ENCODE assay signal across 8 mouse cellular contexts in genomic region chr6:83159456-83159855, GRCm38 (mm10). TPM values are rescaled to one million over a fixed set of nuclear protein-coding genes. Genes with fewer than 3 reads are reported as not detected.
A peak's percentile ranks its signal among the peaks of the same experiment; 100 is the strongest.
DNase-seq lines count a peak whose midpoint lies in the region; ATAC-seq and TF ChIP-seq lines count a peak whose summit lies in the region.
"Not testable (repeated sequence)": the region's sequence is repeated elsewhere in the genome, so short reads cannot be mapped to it uniquely, and the experiment has no call there.

No protein-coding gene starts in this region.

- peaks cover 22% of the 10 kb centered on the region for H3K27me3 ChIP-seq in forebrain, postnatal 0 days (ENCODE audit: insufficient read depth, low read length)
- peaks cover 22% of the 10 kb centered on the region for H3K27me3 ChIP-seq in hindbrain, postnatal 0 days (ENCODE audit: insufficient read depth, low read length)
- H3K27me3 ChIP-seq in liver, adult 2 months (ENCODE audit: control insufficient read depth, insufficient read depth, low read length): not testable (repeated sequence)

- peak; percentile 48 for DNase-seq in A20 (ENCODE audit: low read depth, low spot score)
- DNase-seq in Muller cell, postnatal 12 days (ENCODE audit: inconsistent ontology term): peak; percentile 35
- peak; percentile 44 to 48 for DNase-seq in cerebellum, adult 18-20 months
- DNase-seq in forebrain, postnatal 0 days: peak; percentile 60
- peak; percentile 82 for DNase-seq in hindbrain, postnatal 0 days (ENCODE audit: low spot score)
- DNase-seq in liver, adult 2 months (ENCODE audit: extremely low read depth, low read depth, low spot score): peak; percentile 50
- peak; percentile 81 for DNase-seq in naive thymus-derived CD4-positive, alpha-beta T cell, adult 2 months (ENCODE audit: low read depth)
- DNase-seq in thymus, postnatal 25 days: peak; percentile 46

- TF ChIP-seq CTCF in forebrain, postnatal 0 days (IDR thresholded peaks at IDR 0.05; ENCODE audit: low read depth): peak; percentile 63
- peak; percentile 69 for TF ChIP-seq CTCF in hindbrain, postnatal 0 days (IDR thresholded peaks at IDR 0.05; ENCODE audit: low read depth)
- TF ChIP-seq CTCF in liver, adult 2 months (IDR thresholded peaks at IDR 0.05; ENCODE audit: low read depth, low read length): 0 out of 2 replicates have a peak, but pooled peaks have one; percentile 11

- not testable (repeated sequence) for H3K4me3 ChIP-seq in forebrain, postnatal 0 days (ENCODE audit: low read depth, low read length); hindbrain, postnatal 0 days (ENCODE audit: low read length); liver, adult 2 months (ENCODE audit: insufficient read depth, low read depth, low read length)

- H3K79me2 ChIP-seq in liver, adult 2 months (ENCODE audit: control insufficient read depth, insufficient read depth, low read length): not testable (repeated sequence)

- H3K9me3 ChIP-seq in forebrain, postnatal 0 days (ENCODE audit: low read length); hindbrain, postnatal 0 days (ENCODE audit: low read length): not testable (repeated sequence)

- H3K36me3 ChIP-seq in forebrain, postnatal 0 days (ENCODE audit: insufficient read depth); hindbrain, postnatal 0 days (ENCODE audit: insufficient read depth, low read length); liver, adult 2 months (ENCODE audit: control insufficient read depth, insufficient read depth, low read length): not testable (repeated sequence)

- not testable (repeated sequence) for ATAC-seq in forebrain, postnatal 0 days; hindbrain, postnatal 0 days

- H3K27ac ChIP-seq in forebrain, postnatal 0 days (ENCODE audit: low read depth, low read length); hindbrain, postnatal 0 days; liver, adult 2 months (replicated peaks; ENCODE audit: insufficient read depth, low read depth, low read length): not testable (repeated sequence)

- not testable (repeated sequence) for H3K4me2 ChIP-seq in forebrain, postnatal 0 days (ENCODE audit: low read depth); hindbrain, postnatal 0 days (ENCODE audit: low read depth, low read length)

- H3K4me1 ChIP-seq in forebrain, postnatal 0 days (ENCODE audit: insufficient read depth); hindbrain, postnatal 0 days (ENCODE audit: insufficient read depth, low read length); liver, adult 2 months (ENCODE audit: control insufficient read depth, insufficient read depth, low read length): not testable (repeated sequence)

- not testable (repeated sequence) for TF ChIP-seq POLR2A in liver, adult 2 months (IDR thresholded peaks at IDR 0.05; ENCODE audit: extremely low read depth, insufficient read depth, low read length)

- not testable (repeated sequence) for H3K9ac ChIP-seq in forebrain, postnatal 0 days; hindbrain, postnatal 0 days (replicated peaks; ENCODE audit: low read length); liver, adult 2 months (ENCODE audit: low read depth, low read length)

- 21% methylated on average over 3 of the region's 3 CpGs for WGBS in forebrain, postnatal 0 days
- WGBS in hindbrain, postnatal 0 days: 19% methylated on average over 3 of the region's 3 CpGs
- WGBS in liver, adult 2 months: 32% methylated on average over 3 of the region's 3 CpGs

RNA-seq across cellular contexts. Expression of gene 1700003E16Rik, which starts 3.3 kb away (rescaled TPM):
- 17.0 and 17.5 TPM in 2 replicates for total RNA-seq in forebrain, postnatal 0 days (2014; rRNA removed)
- polyA plus RNA-seq in forebrain, postnatal 0 days (2015; fragmentation: Nextera tagmentation; extraction: Ambion mirVana): 13.9 and 18.3 TPM in 2 replicates
- 12.7 and 17.8 TPM in 2 replicates for total RNA-seq in hindbrain, postnatal 0 days (2014; rRNA removed)
- 10.2 and 11.4 TPM in 2 replicates for polyA plus RNA-seq in hindbrain, postnatal 0 days (2015; fragmentation: Nextera tagmentation; extraction: Ambion mirVana)
- total RNA-seq in liver, adult 2 months (2014; rRNA removed): 0.09 and 0.13 TPM in 2 replicates
- 0.22 and 0.29 TPM in 2 replicates for polyA plus RNA-seq in liver, adult 2 months (2012; rRNA removed)

RNA-seq across cellular contexts. Expression of gene Wdr54, which starts 3.3 kb away (rescaled TPM):
- total RNA-seq in forebrain, postnatal 0 days (2014; rRNA removed): 11.1 and 13.4 TPM in 2 replicates
- polyA plus RNA-seq in forebrain, postnatal 0 days (2015; fragmentation: Nextera tagmentation; extraction: Ambion mirVana): 19.7 and 24.1 TPM in 2 replicates
- 8.5 and 13.8 TPM in 2 replicates for total RNA-seq in hindbrain, postnatal 0 days (2014; rRNA removed)
- 19.9 and 20.0 TPM in 2 replicates for polyA plus RNA-seq in hindbrain, postnatal 0 days (2015; fragmentation: Nextera tagmentation; extraction: Ambion mirVana)
- total RNA-seq in liver, adult 2 months (2014; rRNA removed): 0.13 and 0.28 TPM in 2 replicates
- 1.7 and 2.4 TPM in 2 replicates for polyA plus RNA-seq in liver, adult 2 months (2012; rRNA removed)

RNA-seq across cellular contexts. Expression of gene Dctn1, which starts 6.3 kb away (rescaled TPM):
- 97.3 and 126 TPM in 2 replicates for total RNA-seq in forebrain, postnatal 0 days (2014; rRNA removed)
- polyA plus RNA-seq in forebrain, postnatal 0 days (2015; fragmentation: Nextera tagmentation; extraction: Ambion mirVana): 132 and 152 TPM in 2 replicates
- total RNA-seq in hindbrain, postnatal 0 days (2014; rRNA removed): 124 and 132 TPM in 2 replicates
- polyA plus RNA-seq in hindbrain, postnatal 0 days (2015; fragmentation: Nextera tagmentation; extraction: Ambion mirVana): 145 and 153 TPM in 2 replicates
- 13.5 and 17.1 TPM in 2 replicates for total RNA-seq in liver, adult 2 months (2014; rRNA removed)
- polyA plus RNA-seq in liver, adult 2 months (2012; rRNA removed): 27.4 and 36.0 TPM in 2 replicates

RNA-seq across cellular contexts. Expression of gene Rtkn, which starts 24.2 kb away (rescaled TPM):
- 17.1 and 19.4 TPM in 2 replicates for total RNA-seq in forebrain, postnatal 0 days (2014; rRNA removed)
- 7.9 and 8.1 TPM in 2 replicates for polyA plus RNA-seq in forebrain, postnatal 0 days (2015; fragmentation: Nextera tagmentation; extraction: Ambion mirVana)
- total RNA-seq in hindbrain, postnatal 0 days (2014; rRNA removed): 40.0 and 73.6 TPM in 2 replicates
- 20.8 and 21.1 TPM in 2 replicates for polyA plus RNA-seq in hindbrain, postnatal 0 days (2015; fragmentation: Nextera tagmentation; extraction: Ambion mirVana)
- total RNA-seq in liver, adult 2 months (2014; rRNA removed): 4.7 and 6.9 TPM in 2 replicates
- 12.2 and 17.4 TPM in 2 replicates for polyA plus RNA-seq in liver, adult 2 months (2012; rRNA removed)

RNA-seq across cellular contexts. Expression of gene Ino80b, which starts 34.2 kb away (rescaled TPM):
- total RNA-seq in forebrain, postnatal 0 days (2014; rRNA removed): 40.1 and 44.5 TPM in 2 replicates
- 14.9 and 15.3 TPM in 2 replicates for polyA plus RNA-seq in forebrain, postnatal 0 days (2015; fragmentation: Nextera tagmentation; extraction: Ambion mirVana)
- total RNA-seq in hindbrain, postnatal 0 days (2014; rRNA removed): 26.7 and 31.0 TPM in 2 replicates
- polyA plus RNA-seq in hindbrain, postnatal 0 days (2015; fragmentation: Nextera tagmentation; extraction: Ambion mirVana): 12.0 and 14.8 TPM in 2 replicates
- 9.5 and 10.3 TPM in 2 replicates for total RNA-seq in liver, adult 2 months (2014; rRNA removed)
- polyA plus RNA-seq in liver, adult 2 months (2012; rRNA removed): 23.8 and 26.5 TPM in 2 replicates

Comparison
In these comparisons a context has a peak if more than half of its experiments do, and no peak if none do; other contexts are left out.
1. CTCF ChIP-seq: peak in every context shown above with its lines; median percentile 69 in hindbrain, postnatal 0 days; 63 in forebrain, postnatal 0 days; 11 in liver, adult 2 months.
2. RNA of gene 1700003E16Rik, which starts 3.3 kb away (total RNA-seq): 17.0 to 17.5 TPM in forebrain, postnatal 0 days and 12.7 to 17.8 TPM in hindbrain, postnatal 0 days; 0.09 to 0.13 TPM in liver, adult 2 months; every median in the first group is over 10 times any median in the second.
3. Peak in every context shown above with its lines, with median percentiles within 50 percentile points of each other: DNase-seq.